Mouse (Mus musculus) cerebellum, adult 2 months (tissue): ENCODE data around the gene Ganab. TPM values are rescaled to one million over a fixed set of nuclear protein-coding genes. Genes with fewer than 3 reads are reported as not detected.

ENCODE experiments used
- DNase-seq, 2 experiments: peaks; one replicate each; pipeline ENCODE4 v3.0.0; 2021
- H3K27ac ChIP-seq: fragments of 200-500 bp; 2 replicates; pipeline ENCODE4 v1.5.1; 2012; ENCODE audit warnings: low read length, control low read depth, inconsistent platforms; ENCODE audit not compliant: insufficient read depth
- H3K27me3 ChIP-seq: fragments of 200-500 bp; 2 replicates; pipeline ENCODE4 v1.6.1; 2012; ENCODE audit warnings: inconsistent platforms, mild to moderate bottlenecking, low read length, moderate library complexity; ENCODE audit not compliant: control insufficient read depth, insufficient read depth
- H3K4me1 ChIP-seq: fragments of 200-500 bp; 2 replicates; pipeline ENCODE4 v1.6.1; 2011; ENCODE audit warnings: low read length; ENCODE audit not compliant: control insufficient read depth, insufficient read depth
- H3K4me3 ChIP-seq: fragments of 200-500 bp; replicated peaks from 2 replicates; pipeline ENCODE3; 2011; ENCODE audit warnings: mild to moderate bottlenecking, low read depth, low read length, control low read depth; ENCODE audit not compliant: insufficient read depth
- CTCF ChIP-seq: fragments of 200-500 bp; IDR thresholded peaks from 2 replicates; pipeline ENCODE4 v1.5.1; 2011; ENCODE audit warnings: low read depth, mild to moderate bottlenecking, control low read depth, low read length, moderate library complexity, borderline replicate concordance; ENCODE audit not compliant: insufficient read depth
- POLR2A ChIP-seq: fragments of 200-500 bp; IDR thresholded peaks from 2 replicates; pipeline ENCODE4 v1.6.1; 2011; ENCODE audit warnings: low read length, control low read depth, borderline replicate concordance; ENCODE audit not compliant: insufficient read depth
- WGBS: fragments of 180-500 bp; shearing (Covaris S2); methylation state at CpG from one replicate; pipeline ENCODE4 v1.1.7; 2018; 5-methylcytosine and 5-hydroxymethylcytosine counted together
- polyA plus RNA-seq: library from polyadenylated mRNA; depleted of rRNA; stranded (reverse); fragments of >200 nt; gene quantifications from 2 replicates; pipeline ENCODE4 v1.2.3, GENCODE M21; 2012; rRNA removed

The Ganab gene
- polyA plus RNA-seq, 1 experiment: 105 TPM

DNA sequence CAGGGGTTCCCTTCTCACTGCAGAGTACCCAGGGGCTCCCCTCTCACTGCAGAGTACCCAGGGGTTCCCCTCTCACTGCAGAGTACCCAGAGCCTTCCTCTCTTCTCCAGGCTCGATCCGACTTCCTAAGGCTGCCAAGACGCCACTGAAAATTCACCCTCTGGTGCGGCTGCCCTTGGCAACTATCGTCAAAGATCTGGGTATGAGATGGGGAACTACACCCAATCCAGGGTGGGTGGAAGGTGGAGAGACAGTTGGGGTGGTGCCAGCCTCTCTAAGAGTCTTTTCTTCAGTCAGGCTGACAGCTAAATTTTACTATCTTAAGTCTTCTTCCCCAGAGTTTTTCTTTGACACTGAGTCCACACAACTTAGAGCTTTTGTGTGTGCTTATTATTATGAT, 52.3 kb downstream of the Ganab start:
- peaks cover 4% of the 10 kb centered on the region; the same call in 1 of the 2 replicates for H3K4me1 ChIP-seq
- H3K27ac ChIP-seq: no peak overlapping the region
- DNase-seq: no peak
- no peak overlapping the region for H3K4me3 ChIP-seq
- TF ChIP-seq POLR2A (no peak), CTCF (no peak)
- no peaks in the 10 kb centered on the region for H3K27me3 ChIP-seq
- WGBS: 62% methylated on average over 5 of the region's 5 CpGs

- Histone ChIP-seq H3K4me1 (peaks cover 4% of the 10 kb centered on the region; the same call in 1 of the 2 replicates), H3K27ac (no peak overlapping the region), H3K27me3 (no peaks in the 10 kb centered on the region), H3K4me3 (no peak overlapping the region)
- TF ChIP-seq CTCF: no peak
- TF ChIP-seq POLR2A: no peak
- WGBS: 65% methylated on average over 9 of the region's 9 CpGs
- DNase-seq: no peak
These were observed 54.4 kb downstream of the Ganab start for GRCm38 (mm10) chr19:8952241-8952640.

GRCm38 (mm10) chr19:8953135-8954039, 55.5 kb downstream of the Ganab start, which contains the start of gene Tut1:
Tut1 (plus strand) TSS chr19:8953847.
- under 1% methylated on average over 46 of the region's 46 CpGs for WGBS
- Histone ChIP-seq H3K4me3 (peak within 1 kb of the TSS; percentile 69), H3K27me3 (no peaks in the 10 kb centered on the region), H3K4me1 (peaks cover 4% of the 10 kb centered on the region; the same call in 1 of the 2 replicates), H3K27ac (peak within 1 kb of the TSS; percentile 18; the same call in 1 of the 2 replicates)
- TF ChIP-seq POLR2A: peak; percentile 71; the same call in 1 of the 2 replicates
- TF ChIP-seq CTCF: no peak
- DNase-seq: peak; percentile 93 to 94

GRCm38 (mm10) chr19:8954171-8954570, 56.3 kb downstream of the Ganab start:
- Histone ChIP-seq H3K4me1 (peaks cover 4% of the 10 kb centered on the region; the same call in 1 of the 2 replicates), H3K27me3 (no peaks in the 10 kb centered on the region), H3K4me3 (peak overlapping the region; percentile 69), H3K27ac (no peak overlapping the region)
- TF ChIP-seq CTCF (no peak), POLR2A (no peak)
- DNase-seq: no peak
- 6% methylated on average over 9 of the region's 9 CpGs for WGBS

DNA sequence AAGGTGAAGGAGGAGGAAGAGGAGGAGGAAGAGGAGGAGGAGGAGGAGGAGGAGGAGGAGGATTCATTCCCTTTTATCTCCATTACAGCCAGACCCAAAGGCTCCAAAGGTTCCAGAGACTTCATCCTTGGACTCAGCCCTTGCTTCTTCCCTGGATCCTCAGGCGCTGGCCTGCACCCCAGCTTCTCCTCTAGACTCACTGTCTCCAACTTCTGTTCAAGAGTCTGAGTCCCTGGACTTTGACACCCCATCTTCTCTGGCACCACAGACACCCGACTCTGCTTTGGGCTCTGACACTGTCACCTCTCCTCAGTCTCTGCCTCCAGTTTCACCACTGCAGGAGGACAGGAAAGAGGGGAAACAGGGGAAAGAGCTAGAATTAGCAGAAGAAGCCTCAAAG, 64.4 kb downstream of the Ganab start:
- no peak overlapping the region for H3K4me3 ChIP-seq
- H3K27me3 ChIP-seq: no peaks in the 10 kb centered on the region
- H3K27ac ChIP-seq: no peak overlapping the region
- no peak for TF ChIP-seq CTCF
- TF ChIP-seq POLR2A: no peak
- no peaks in the 10 kb centered on the region for H3K4me1 ChIP-seq
- WGBS: 87% methylated on average over 2 of the region's 2 CpGs
- DNase-seq: no peak

- TF ChIP-seq POLR2A (no peak), CTCF (no peak)
- DNase-seq: no peak
- WGBS: 80% methylated on average over 11 of the region's 11 CpGs
- H3K27ac ChIP-seq: no peak overlapping the region
- no peaks in the 10 kb centered on the region for H3K27me3 ChIP-seq
- no peak overlapping the region for H3K4me3 ChIP-seq
- 0 out of 2 replicates have a peak, but pooled peaks cover 2% of the 10 kb centered on the region for H3K4me1 ChIP-seq
These were observed 67.2 kb downstream of the Ganab start for GRCm38 (mm10) chr19:8965075-8965474.

- TF ChIP-seq CTCF (no peak), POLR2A (no peak)
- DNase-seq: peak in 1 of 2 experiments; percentile 34
- Histone ChIP-seq H3K27ac (no peak overlapping the region), H3K27me3 (no peaks in the 10 kb centered on the region), H3K4me1 (0 out of 2 replicates have a peak, but pooled peaks cover 2% of the 10 kb centered on the region), H3K4me3 (no peak overlapping the region)
- 62% methylated on average over 8 of the region's 8 CpGs for WGBS
These were observed 67.9 kb downstream of the Ganab start for GRCm38 (mm10) chr19:8965771-8966170.

DNA sequence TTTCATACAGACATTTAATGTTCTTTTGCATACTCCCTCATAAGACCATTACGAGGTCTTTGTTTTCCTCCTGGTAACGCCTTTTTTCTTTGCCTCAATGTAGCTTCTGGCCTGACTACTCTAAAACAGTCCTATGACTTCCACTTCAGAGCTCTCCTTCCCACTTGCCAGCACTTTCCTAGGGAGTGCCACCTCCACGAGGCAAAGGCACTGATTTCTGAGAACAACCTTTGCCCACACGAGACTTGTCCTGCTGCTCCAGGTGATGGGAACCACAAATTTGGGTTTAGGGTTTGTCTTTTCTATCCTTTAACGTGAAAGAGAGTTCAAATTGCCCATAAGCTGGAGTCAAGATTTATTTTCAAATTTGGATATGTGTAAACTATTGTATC, 68.3 kb downstream of the Ganab start:
- Histone ChIP-seq H3K4me3 (peak overlapping the region; percentile 65), H3K4me1 (0 out of 2 replicates have a peak, but pooled peaks cover 2% of the 10 kb centered on the region), H3K27me3 (no peaks in the 10 kb centered on the region), H3K27ac (0 out of 2 replicates have a peak overlapping the region, but pooled peaks have one; percentile 22)
- TF ChIP-seq CTCF: no peak
- no peak for TF ChIP-seq POLR2A
- 24% methylated on average over 5 of the region's 5 CpGs for WGBS
- peak in 1 of 2 experiments; percentile 29 for DNase-seq

Other genes starting within 250 kb of the Ganab start
- 0.63 and 0.88 TPM in 2 replicates for gene Chrm1, start 234.3 kb upstream of the Ganab start, polyA plus RNA-seq
- gene Slc3a2, start 174.7 kb upstream of the Ganab start, polyA plus RNA-seq: 214 and 221 TPM in 2 replicates
- 55.5 and 57.6 TPM in 2 replicates for gene Wdr74, start 162.2 kb upstream of the Ganab start, polyA plus RNA-seq
- 0.33 and 0.65 TPM in 2 replicates for gene 1700092M07Rik, start 157.4 kb upstream of the Ganab start, polyA plus RNA-seq
- gene Stx5a, start 156.7 kb upstream of the Ganab start, polyA plus RNA-seq: 116 and 119 TPM in 2 replicates
- gene Nxf1, start 141.0 kb upstream of the Ganab start, polyA plus RNA-seq: 134 and 135 TPM in 2 replicates
- 169 and 170 TPM in 2 replicates for gene Tmem223, start 127.1 kb upstream of the Ganab start, polyA plus RNA-seq
- 15.9 and 20.2 TPM in 2 replicates for gene Tmem179b, start 123.6 kb upstream of the Ganab start, polyA plus RNA-seq
- 14.1 and 15.6 TPM in 2 replicates for gene Taf6l, start 111.7 kb upstream of the Ganab start, polyA plus RNA-seq
- 155 and 157 TPM in 2 replicates for gene Polr2g, start 99.5 kb upstream of the Ganab start, polyA plus RNA-seq
- 3.7 and 3.8 TPM in 2 replicates for gene Zbtb3, start 95.5 kb upstream of the Ganab start, polyA plus RNA-seq
- 34.4 and 36.0 TPM in 2 replicates for gene Ttc9c, start 78.7 kb upstream of the Ganab start, polyA plus RNA-seq
- 97.7 and 101 TPM in 2 replicates for gene Hnrnpul2, start 78.1 kb upstream of the Ganab start, polyA plus RNA-seq
- gene AC129217.1, start 68.3 kb upstream of the Ganab start, polyA plus RNA-seq: not detected in 2 replicates
- gene Bscl2, start 60.6 kb upstream of the Ganab start, polyA plus RNA-seq: 148 and 155 TPM in 2 replicates
- gene Gng3, start 58.9 kb upstream of the Ganab start, polyA plus RNA-seq: 218 and 236 TPM in 2 replicates
- 0.78 and 0.85 TPM in 2 replicates for gene Lrrn4cl, start 47.3 kb upstream of the Ganab start, polyA plus RNA-seq
- gene Ubxn1, start 26.6 kb upstream of the Ganab start, polyA plus RNA-seq: 117 and 134 TPM in 2 replicates
- 69.3 and 76.7 TPM in 2 replicates for gene Uqcc3, start 17.1 kb upstream of the Ganab start, polyA plus RNA-seq
- gene Lbhd1, start 14.3 kb upstream of the Ganab start, polyA plus RNA-seq: 3.8 and 5.1 TPM in 2 replicates
- gene Gm49403, start 14.1 kb upstream of the Ganab start, polyA plus RNA-seq: not detected in 2 replicates
- gene 1810009A15Rik, start 9.2 kb upstream of the Ganab start, polyA plus RNA-seq: 43.7 and 45.9 TPM in 2 replicates
- not detected in 2 replicates for gene Gm49416, start 9.1 kb upstream of the Ganab start, polyA plus RNA-seq
- gene Ints5, start 5.1 kb upstream of the Ganab start, polyA plus RNA-seq: 17.7 and 18.0 TPM in 2 replicates
- 224 and 238 TPM in 2 replicates for gene B3gat3, start 22.3 kb downstream of the Ganab start, polyA plus RNA-seq
- gene Rom1, start 31.3 kb downstream of the Ganab start, polyA plus RNA-seq: 24.1 and 24.2 TPM in 2 replicates
- 40.2 and 45.0 TPM in 2 replicates for gene Eml3, start 31.5 kb downstream of the Ganab start, polyA plus RNA-seq
- 30.9 and 33.9 TPM in 2 replicates for gene Mta2, start 43.8 kb downstream of the Ganab start, polyA plus RNA-seq
- 20.5 and 20.8 TPM in 2 replicates for gene Tut1, start 55.8 kb downstream of the Ganab start, polyA plus RNA-seq
- 263 and 281 TPM in 2 replicates for gene Eef1g, start 69.0 kb downstream of the Ganab start, polyA plus RNA-seq
- gene Ahnak, start 91.2 kb downstream of the Ganab start, polyA plus RNA-seq: 5.3 and 5.8 TPM in 2 replicates
- gene Scgb1a1, start 189.9 kb downstream of the Ganab start, polyA plus RNA-seq: not detected in 2 replicates
- 88.4 TPM in 2 replicates for gene Asrgl1, start 237.6 kb downstream of the Ganab start, polyA plus RNA-seq